Mouse (Mus musculus): ENCODE data around the gene Myof.
A peak's percentile ranks its signal among the peaks of the same experiment; 100 is the strongest.

The Myof gene

GRCm38 (mm10) chr19:38042261-38042722 lies 1.1 kb downstream of the Myof start:
- no peak for DNase-seq (ENCODE audit: low spot score)

DNA sequence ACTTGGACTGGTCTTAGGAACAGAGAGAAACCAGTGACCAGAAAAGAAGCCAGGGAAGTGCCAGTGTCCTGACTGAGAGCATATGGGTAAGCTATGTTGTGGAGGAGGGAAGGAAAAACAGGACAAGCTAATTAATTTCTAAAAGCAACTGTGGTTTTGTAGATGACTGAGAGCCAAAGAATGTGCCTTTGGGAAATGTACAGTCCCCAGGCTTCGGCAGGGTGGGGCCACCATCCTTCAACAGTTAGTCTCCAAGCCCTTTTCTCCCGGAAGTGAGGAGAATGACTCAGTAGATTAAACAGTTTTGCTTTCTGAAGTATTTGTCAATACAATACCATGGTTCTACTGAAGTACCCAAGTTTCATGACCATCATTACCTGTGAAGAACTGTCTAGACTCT lies 5.1 kb downstream of the Myof start:
- no peak for DNase-seq (ENCODE audit: low spot score)

GRCm38 (mm10) chr19:38035766-38036165 lies 7.6 kb downstream of the Myof start:
- no peak for DNase-seq (ENCODE audit: low spot score)

- DNase-seq (ENCODE audit: low spot score) = no peak
Observed at GRCm38 (mm10) chr19:38034696-38035095, 8.7 kb downstream of the Myof start.

DNA sequence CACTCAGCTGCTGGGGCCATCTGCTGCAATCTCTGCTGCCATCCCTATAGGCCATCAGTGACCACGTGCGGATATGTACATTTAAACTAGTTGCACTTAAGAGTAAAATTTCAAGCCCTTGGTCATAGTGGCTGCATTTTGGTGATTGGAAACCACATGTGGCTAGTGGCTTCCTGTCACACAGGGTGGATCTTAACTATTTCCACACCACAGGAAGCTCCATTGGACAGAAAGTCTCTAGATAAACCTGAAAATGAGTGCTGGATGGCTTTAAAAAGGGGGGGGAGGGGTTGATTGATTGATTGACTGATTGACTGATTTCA lies 9.7 kb downstream of the Myof start:
- no peak for DNase-seq (ENCODE audit: low spot score)

- no peak for DNase-seq (ENCODE audit: low spot score)
Observed at GRCm38 (mm10) chr19:38032993-38033734, 10.2 kb downstream of the Myof start.

DNA sequence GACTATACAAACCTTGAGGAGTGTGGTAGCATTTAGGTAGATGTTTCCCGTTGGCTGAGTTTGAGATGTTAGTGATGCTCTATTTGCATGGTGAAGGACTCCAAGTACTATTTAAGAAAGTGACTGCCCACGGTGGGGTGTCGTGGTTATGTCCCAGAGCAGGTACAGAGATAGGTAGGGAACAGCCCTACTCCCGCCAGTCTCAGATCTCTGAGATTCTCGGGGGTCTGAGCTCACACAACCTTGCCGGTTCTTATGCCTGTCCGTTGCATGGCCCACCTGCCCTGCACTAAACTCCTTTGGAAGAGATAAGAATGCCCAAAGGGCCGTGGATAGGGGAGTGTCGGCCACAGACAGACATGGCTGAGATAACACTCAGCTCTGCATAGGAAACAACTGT lies 12.2 kb downstream of the Myof start:
- DNase-seq (ENCODE audit: low spot score) = no peak

GRCm38 (mm10) chr19:38030673-38031137 lies 12.7 kb downstream of the Myof start:
- DNase-seq (ENCODE audit: low spot score) = peak; percentile 38

DNA sequence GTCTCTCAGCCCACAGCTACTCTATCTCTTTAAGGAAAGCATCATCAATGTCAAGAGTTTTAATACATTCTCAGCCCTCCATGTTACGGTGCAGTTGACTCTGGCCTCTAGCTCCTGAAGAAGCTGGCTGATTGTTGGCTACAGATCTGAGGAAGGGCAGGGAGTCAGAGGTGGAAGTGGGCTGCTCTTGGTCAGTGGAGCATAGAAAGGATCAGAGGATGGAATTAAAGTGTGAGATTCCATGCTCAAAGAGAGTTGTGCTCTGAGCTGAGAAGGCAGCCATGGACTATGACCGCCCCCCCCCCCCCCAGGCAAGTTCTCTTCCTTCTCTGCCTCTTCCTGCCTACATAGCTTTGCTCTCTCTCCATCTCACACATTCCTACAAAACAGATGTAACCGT lies 13.5 kb downstream of the Myof start:
- DNase-seq (ENCODE audit: low spot score) = no peak

DNA sequence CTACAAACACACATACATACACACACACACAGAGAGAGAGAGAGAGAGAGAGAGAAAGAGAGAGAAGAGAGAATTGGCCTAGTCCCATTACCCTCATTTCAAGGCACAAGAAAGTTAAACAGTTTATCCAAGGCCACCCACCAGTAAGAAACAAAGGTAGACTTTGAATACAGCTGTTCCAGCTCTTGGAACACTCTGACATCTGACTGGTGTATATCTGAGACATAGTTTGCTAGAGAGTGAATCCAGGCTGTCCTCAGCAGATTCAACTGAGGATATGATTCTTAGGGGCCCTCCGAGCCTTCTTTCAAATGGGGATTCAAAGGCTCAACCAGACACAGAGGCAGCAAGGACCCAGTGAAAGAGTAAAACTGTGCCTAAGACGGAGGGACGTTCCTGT lies 14.1 kb downstream of the Myof start:
- no peak for DNase-seq (ENCODE audit: low spot score)

- DNase-seq (ENCODE audit: low spot score) = no peak
Observed at GRCm38 (mm10) chr19:38027881-38028521, 15.4 kb downstream of the Myof start.

DNA sequence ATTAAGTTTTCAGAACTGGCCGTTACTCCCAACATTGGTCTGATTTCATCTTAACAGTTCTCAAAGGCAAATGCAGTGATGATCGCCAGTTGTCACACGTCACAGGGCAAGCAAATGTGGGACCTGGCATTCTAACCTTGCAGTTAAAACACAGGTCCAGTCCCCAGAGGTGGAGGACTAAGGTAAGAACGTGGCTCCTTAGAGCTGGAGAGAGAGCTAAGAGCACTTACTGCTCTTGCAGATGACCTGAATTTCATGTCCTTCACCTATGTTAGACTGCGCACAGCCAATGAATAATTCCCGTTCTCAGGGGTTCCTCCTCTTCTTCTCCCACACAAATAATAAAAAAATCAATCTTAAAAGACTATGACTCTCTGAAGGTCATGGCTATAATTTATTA lies 16.0 kb downstream of the Myof start:
- no peak for DNase-seq (ENCODE audit: low spot score)

- DNase-seq (ENCODE audit: low spot score) = no peak
Observed at GRCm38 (mm10) chr19:38026211-38026624, 17.2 kb downstream of the Myof start.

- DNase-seq (ENCODE audit: low spot score) = no peak
Observed at GRCm38 (mm10) chr19:38025254-38026041, 17.9 kb downstream of the Myof start.

DNA sequence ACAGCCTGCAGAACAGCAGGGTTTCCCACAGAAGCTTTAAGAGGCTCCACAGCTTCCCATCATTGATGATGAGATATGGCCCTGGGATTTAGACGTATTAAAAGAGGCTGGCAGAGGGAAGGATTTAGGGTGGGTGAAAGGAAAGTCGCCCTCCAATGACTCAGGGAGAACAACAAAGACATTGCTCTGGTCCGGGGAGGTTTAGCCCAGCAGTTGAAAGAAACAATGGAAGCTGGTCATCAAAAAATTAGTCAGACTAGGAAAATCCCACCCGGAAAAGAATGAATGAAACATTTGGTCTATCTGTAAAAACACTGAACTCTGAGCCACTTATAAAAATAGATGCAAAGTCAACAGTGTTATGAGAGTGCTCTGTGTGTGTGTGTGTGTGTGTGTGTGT lies 19.8 kb downstream of the Myof start:
- DNase-seq (ENCODE audit: low spot score) = no peak

- no peak for DNase-seq (ENCODE audit: low spot score)
Observed at GRCm38 (mm10) chr19:38022710-38023109, 20.7 kb downstream of the Myof start.

- DNase-seq (ENCODE audit: low spot score) = no peak
Observed at GRCm38 (mm10) chr19:38015873-38016254, 27.5 kb downstream of the Myof start.

- DNase-seq (ENCODE audit: low spot score) = peak; percentile 77
Observed at GRCm38 (mm10) chr19:38015180-38015872, 28.1 kb downstream of the Myof start.

- DNase-seq (ENCODE audit: low spot score) = no peak
Observed at GRCm38 (mm10) chr19:38014443-38014842, 28.9 kb downstream of the Myof start.

GRCm38 (mm10) chr19:38011379-38011778 lies 32.0 kb downstream of the Myof start:
- no peak for DNase-seq (ENCODE audit: low spot score)

DNA sequence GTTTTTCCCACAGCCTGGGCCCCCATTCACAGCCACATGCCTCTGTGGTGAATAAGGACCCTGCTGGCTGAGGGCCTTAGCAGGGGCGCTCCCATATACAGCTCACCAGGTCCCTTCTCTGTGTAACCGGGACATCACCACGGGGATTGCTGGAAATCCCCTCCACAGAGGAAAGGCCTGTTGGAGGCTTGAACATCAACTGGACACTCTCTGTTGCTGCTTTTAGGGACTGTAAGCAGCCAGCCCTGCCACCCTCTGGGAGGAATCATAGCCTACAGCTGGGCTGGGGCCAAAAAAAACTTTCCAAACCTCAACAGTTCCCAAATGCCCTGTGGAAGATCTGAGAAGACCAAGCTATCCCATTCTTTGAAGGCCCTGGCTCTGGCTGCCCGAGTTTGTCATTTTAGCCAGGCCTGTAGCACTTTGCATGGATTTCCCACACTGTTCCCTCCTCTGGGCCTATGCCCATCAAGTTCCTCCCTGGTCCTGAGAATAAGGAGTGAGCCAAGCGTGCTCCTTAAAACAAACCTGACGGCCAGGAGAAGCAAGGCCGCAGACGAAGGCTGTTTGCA lies 38.5 kb downstream of the Myof start:
- DNase-seq (ENCODE audit: low spot score) = no peak

Data from layer of hippocampus, adult 11-12 months (tissue).